Mouse (Mus musculus) MEL-GATA-1-ER (cell line): Measurements from ENCODE around the gene Rpl27.
"Not testable (repeated sequence)": the region's sequence is repeated elsewhere in the genome, so short reads cannot be mapped to it uniquely, and the experiment has no call there.

Experiments used
- DNase-seq: peaks from one replicate; pipeline ENCODE4 v3.0.0-alpha.2; 2012; ENCODE audit warnings: low read depth; ENCODE audit errors: extremely low read depth

Rpl27 gene

GRCm38 (mm10) chr11:101467477-101468262 is 25.6 kb downstream of the Rpl27 start:
- DNase-seq, result peak; percentile 93

GRCm38 (mm10) chr11:101468263-101468688 is 26.2 kb downstream of the Rpl27 start:
- no peak for DNase-seq

GRCm38 (mm10) chr11:101468731-101469130 is 26.6 kb downstream of the Rpl27 start:
- no peak for DNase-seq

- no peak for DNase-seq
These were observed 27.1 kb downstream of the Rpl27 start for GRCm38 (mm10) chr11:101469155-101469554.

GRCm38 (mm10) chr11:101470206-101470605 is 28.1 kb downstream of the Rpl27 start:
- DNase-seq, result no peak

GRCm38 (mm10) chr11:101471926-101472325 is 29.8 kb downstream of the Rpl27 start:
- no peak for DNase-seq

GRCm38 (mm10) chr11:101472336-101472735 is 30.2 kb downstream of the Rpl27 start:
- DNase-seq, result no peak

GRCm38 (mm10) chr11:101473686-101474085 is 31.6 kb downstream of the Rpl27 start:
- not testable (repeated sequence) for DNase-seq

- DNase-seq, result no peak
These were observed 32.2 kb downstream of the Rpl27 start for GRCm38 (mm10) chr11:101474298-101474697.

- DNase-seq, result not testable (repeated sequence)
These were observed 34.3 kb downstream of the Rpl27 start for GRCm38 (mm10) chr11:101476361-101476760.

- DNase-seq, result no peak
These were observed 35.1 kb downstream of the Rpl27 start for GRCm38 (mm10) chr11:101477194-101477551.

- no peak for DNase-seq
These were observed 35.6 kb downstream of the Rpl27 start for GRCm38 (mm10) chr11:101477552-101478211.

GRCm38 (mm10) chr11:101479171-101479635 is 37.1 kb downstream of the Rpl27 start:
- no peak for DNase-seq

- DNase-seq, result no peak
These were observed 38.8 kb downstream of the Rpl27 start for GRCm38 (mm10) chr11:101480912-101481311.

- no peak for DNase-seq
These were observed 41.7 kb downstream of the Rpl27 start for GRCm38 (mm10) chr11:101483804-101484203.

- no peak for DNase-seq
These were observed 42.1 kb downstream of the Rpl27 start for GRCm38 (mm10) chr11:101484245-101484644.

- peak; percentile 65 for DNase-seq
These were observed 42.7 kb downstream of the Rpl27 start for GRCm38 (mm10) chr11:101484814-101485213.

GRCm38 (mm10) chr11:101485509-101486028 is 43.5 kb downstream of the Rpl27 start:
- peak; percentile 96 for DNase-seq

- no peak for DNase-seq
These were observed 44.0 kb downstream of the Rpl27 start for GRCm38 (mm10) chr11:101486126-101486525.
